Mouse (Mus musculus) mouse trophoblast stem cell (cell line): ENCODE results near the gene Olfr1469.
"Not testable (repeated sequence)": the region's sequence is repeated elsewhere in the genome, so short reads cannot be mapped to it uniquely, and the experiment has no call there.

Experiments
- in situ Hi-C, 2 experiments: fragments of 300-500 bp; cut with MseI, MboI; formaldehyde crosslinking; loops; 2 replicates in 1 of 2; 3 replicates in 1 of 2; pipeline ENCODE4 v1.15.1; 2025

Olfr1469 gene

DNA sequence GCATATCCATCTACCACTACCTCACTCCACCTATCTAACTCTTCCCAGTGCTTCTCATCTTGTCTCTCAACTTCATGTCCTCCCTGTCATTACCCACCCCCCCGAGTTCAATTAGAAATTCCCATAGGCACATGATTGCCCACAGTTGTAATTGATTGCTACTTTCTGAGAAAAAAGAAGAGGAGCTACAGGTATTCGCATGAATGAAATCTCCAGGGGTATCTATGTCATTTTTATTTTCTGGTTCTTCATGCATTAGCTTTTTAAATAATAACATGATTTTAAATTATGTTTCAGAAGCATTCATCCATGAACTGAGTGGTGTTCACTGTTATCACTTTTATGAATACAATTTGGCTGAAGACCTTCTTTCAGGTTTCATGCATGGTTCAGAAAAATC lies at the start of gene Olfr1469:
TSS of gene Olfr1469 (plus strand) at position 301 of the 400 bp plus-strand sequence.
- in situ Hi-C loops: no loop called here

DNA sequence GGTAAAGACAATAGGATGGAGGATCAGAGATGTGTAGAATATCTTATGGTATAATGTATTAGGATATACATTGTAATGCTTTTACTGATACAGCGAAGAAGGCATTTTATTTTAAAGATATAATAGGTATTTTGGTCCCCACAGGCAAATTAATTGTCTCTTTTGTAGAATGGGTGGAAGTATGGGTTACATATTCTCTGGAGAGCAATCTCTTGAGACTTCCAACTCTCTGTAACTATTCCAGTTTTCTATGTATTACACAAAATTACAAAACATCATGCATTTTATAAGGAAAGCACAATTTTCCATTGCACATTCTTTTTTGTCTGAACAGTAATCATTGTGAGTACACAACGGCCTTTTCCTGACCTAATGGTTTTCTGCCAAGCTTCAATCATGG lies 45.7 kb upstream of the Olfr1469 start, which contains the start of gene Olfr1467:
TSS of gene Olfr1467 (plus strand) at position 301 of the 400 bp plus-strand sequence.
- in situ Hi-C loops: no loop called here

DNA sequence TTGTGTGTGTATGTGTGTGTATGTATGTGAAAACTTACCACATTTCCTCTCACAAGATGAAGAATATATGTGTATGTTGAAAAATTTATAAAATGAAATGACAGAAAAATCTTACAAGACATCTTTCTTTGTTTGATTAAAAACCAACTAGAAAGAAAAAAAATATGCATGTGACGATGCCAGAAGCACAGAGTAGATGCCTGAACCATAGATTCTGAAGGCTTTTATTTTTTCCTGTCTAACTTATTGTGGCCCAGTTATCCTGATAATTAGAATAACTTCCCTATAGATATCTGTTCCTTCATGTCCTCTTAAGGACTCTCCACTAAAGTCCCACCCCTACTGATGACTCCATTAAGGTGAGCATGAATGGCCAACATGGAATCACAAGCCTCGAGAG lies 35.5 kb downstream of the Olfr1469 start, which contains the start of gene Olfr1471:
TSS of gene Olfr1471 (plus strand) at position 301 of the 400 bp plus-strand sequence.
- in situ Hi-C loops: not testable (repeated sequence)

DNA sequence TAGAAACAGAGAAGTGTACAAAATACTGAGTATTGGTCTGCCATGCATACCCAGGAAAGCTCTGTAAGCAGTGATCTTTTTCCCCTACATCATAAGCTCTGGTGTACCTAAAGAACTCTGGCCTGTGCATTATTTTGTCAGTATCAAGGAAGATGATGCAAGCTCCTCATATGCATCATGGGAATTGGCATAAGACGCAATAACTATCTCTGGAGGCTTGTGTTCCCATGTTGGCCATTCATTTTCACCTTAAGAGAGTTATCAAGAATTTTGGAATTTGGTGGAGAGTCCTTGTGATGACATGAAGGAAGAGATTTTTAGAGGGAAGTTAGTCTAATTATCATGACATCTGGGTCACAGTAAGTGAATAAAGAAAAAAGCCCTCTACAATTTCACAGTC lies 48.3 kb downstream of the Olfr1469 start, which contains the start of gene Olfr1472:
TSS of gene Olfr1472 (minus strand) at position 101 of the 400 bp plus-strand sequence.
- in situ Hi-C loops: no loop called here
